Mouse (Mus musculus) layer of hippocampus, adult 2 months (tissue): ENCODE results near the gene Hist2h3c1. TPM values are rescaled to one million over a fixed set of nuclear protein-coding genes. Genes with fewer than 3 reads are reported as not detected.
"Not testable (repeated sequence)": the region's sequence is repeated elsewhere in the genome, so short reads cannot be mapped to it uniquely, and the experiment has no call there.

Experiments
- DNase-seq, 2 experiments: peaks; one replicate each; pipeline ENCODE4 v3.0.0; 2022; ENCODE audit warnings: low spot score in 2 of 2
- H3K27ac ChIP-seq: fragments of 200-600 bp; 2 replicates; pipeline ENCODE4 v1.8.1; 2022
- H3K4me3 ChIP-seq: fragments of 200-600 bp; 2 replicates; pipeline ENCODE4 v1.8.1; 2022; ENCODE audit warnings: mild to moderate bottlenecking
- CTCF ChIP-seq: fragments of 200-600 bp; conservative IDR thresholded peaks from 2 replicates; pipeline ENCODE4 v1.8.1; 2022; ENCODE audit warnings: antibody characterized with exemption, mild to moderate bottlenecking, moderate library complexity
- total RNA-seq, 2 experiments: library from RNA; stranded (reverse); gene quantifications; 2 replicates each; pipeline ENCODE4 v1.2.3; 2021

Hist2h3c1 gene
- total RNA-seq, 2 experiments from 2014 or later, result not detected

GRCm38 (mm10) chr3:96240799-96241197 is 5.7 kb upstream of the Hist2h3c1 start:
- Histone ChIP-seq H3K4me3 (peak overlapping the region; percentile 57), H3K27ac (peak overlapping the region; percentile 96)
- no peak for DNase-seq
- no peak for TF ChIP-seq CTCF

- no peak for TF ChIP-seq CTCF
- H3K27ac ChIP-seq, result peak overlapping the region; percentile 98
- peak overlapping the region; percentile 84 for H3K4me3 ChIP-seq
- DNase-seq, result no peak
Observed at GRCm38 (mm10) chr3:96243921-96244572, 2.4 kb upstream of the Hist2h3c1 start.

- Histone ChIP-seq H3K27ac (peak within 1 kb of the TSS; percentile 98), H3K4me3 (peak within 1 kb of the TSS; percentile 84)
- DNase-seq, result peak; percentile 84 to 87
Observed at GRCm38 (mm10) chr3:96245003-96245886, 1.2 kb upstream of the Hist2h3c1 start, which contains the start of gene Hist2h2aa1. Gene Hist2h2aa1, plus strand, starts transcription at chr3:96245497.

- not testable (repeated sequence) for H3K27ac ChIP-seq, DNase-seq
- peak overlapping the region; percentile 40; the same call in 1 of the 2 replicates for H3K4me3 ChIP-seq
Observed at GRCm38 (mm10) chr3:96246018-96246417, 467 bp upstream of the Hist2h3c1 start.

- Histone ChIP-seq H3K4me3 (no peak overlapping the region), H3K27ac (no peak overlapping the region)
- no peak for TF ChIP-seq CTCF
- DNase-seq, result no peak
Observed at GRCm38 (mm10) chr3:96247356-96248140, 1.1 kb downstream of the Hist2h3c1 start.

- no peak overlapping the region for H3K27ac ChIP-seq
- TF ChIP-seq CTCF, result no peak
- DNase-seq, result no peak
- no peak overlapping the region for H3K4me3 ChIP-seq
Observed at GRCm38 (mm10) chr3:96248141-96249033, 1.9 kb downstream of the Hist2h3c1 start.

GRCm38 (mm10) chr3:96249034-96249345 is 2.5 kb downstream of the Hist2h3c1 start:
- H3K27ac ChIP-seq, result no peak overlapping the region
- no peak overlapping the region for H3K4me3 ChIP-seq
- TF ChIP-seq CTCF, result no peak
- DNase-seq, result no peak

GRCm38 (mm10) chr3:96250890-96251289 is 4.4 kb downstream of the Hist2h3c1 start:
- DNase-seq, result no peak
- H3K27ac ChIP-seq, result no peak overlapping the region
- no peak overlapping the region for H3K4me3 ChIP-seq
- TF ChIP-seq CTCF, result no peak

- DNase-seq, result no peak
- H3K4me3 ChIP-seq, result no peak overlapping the region
- no peak for TF ChIP-seq CTCF
- H3K27ac ChIP-seq, result no peak overlapping the region
Observed at GRCm38 (mm10) chr3:96251787-96252186, 5.3 kb downstream of the Hist2h3c1 start.

GRCm38 (mm10) chr3:96254683-96255355 is 8.3 kb downstream of the Hist2h3c1 start:
- Histone ChIP-seq H3K27ac (no peak overlapping the region; the same call in 1 of the 2 replicates), H3K4me3 (no peak overlapping the region)
- no peak for DNase-seq
- TF ChIP-seq CTCF, result no peak

- no peak for TF ChIP-seq CTCF
- DNase-seq, result no peak
- H3K4me3 ChIP-seq, result no peak overlapping the region
- no peak overlapping the region for H3K27ac ChIP-seq
Observed at GRCm38 (mm10) chr3:96255926-96256593, 9.6 kb downstream of the Hist2h3c1 start.
